10 mouse cellular contexts compared by ENCODE assay signal in genomic region chr9:121822585-121822991, GRCm38 (mm10). TPM values are rescaled to one million over a fixed set of nuclear protein-coding genes. Genes with fewer than 3 reads are reported as not detected.
DNase-seq lines count a peak whose midpoint lies in the region; ATAC-seq and TF ChIP-seq lines count a peak whose summit lies in the region.
"Had no signal": no experiment of that assay in that cellular context is flagged by ENCODE, and none has a peak within 500 bp of the region (broad histone marks: within the 10 kb centered on the region; RNA-seq: fewer than 3 reads in every experiment).

No protein-coding gene starts in this region.

- peak overlapping the region; percentile 23; the same call in 1 of the 2 replicates for H3K27ac ChIP-seq in heart, embryonic 10.5 days
- peak overlapping the region; percentile 63 for H3K27ac ChIP-seq in cerebellum, adult 2 months (ENCODE audit: insufficient read depth, low read length)
- H3K27ac ChIP-seq in hindbrain, embryonic 11.5 days (ENCODE audit: low read depth, low read length): no peak overlapping the region

- TF ChIP-seq CTCF in cerebellum, adult 2 months (IDR thresholded peaks at IDR 0.05; ENCODE audit: borderline replicate concordance, insufficient read depth, low read depth, low read length): no peak

- no peaks in the 10 kb centered on the region for H3K36me3 ChIP-seq in heart, embryonic 10.5 days
- H3K36me3 ChIP-seq in hindbrain, embryonic 11.5 days (ENCODE audit: control insufficient read depth, insufficient read depth, low read length): no peaks in the 10 kb centered on the region
- H3K36me3 ChIP-seq: G1E had no signal

- no peaks in the 10 kb centered on the region for H3K9me3 ChIP-seq in heart, embryonic 10.5 days
- no peaks in the 10 kb centered on the region for H3K9me3 ChIP-seq in hindbrain, embryonic 11.5 days (ENCODE audit: control insufficient read depth, low read length)
- H3K9me3 ChIP-seq: G1E had no signal

- H3K4me2 ChIP-seq in hindbrain, embryonic 11.5 days (replicated peaks; ENCODE audit: low read depth, low read length): no peak overlapping the region

- peak; percentile 30; the same call in 1 of the 2 replicates for ATAC-seq in hindbrain, embryonic 11.5 days (ENCODE audit: low FRiP score)

- peaks cover 15% of the 10 kb centered on the region for H3K4me1 ChIP-seq in heart, embryonic 10.5 days
- peaks cover 42% of the 10 kb centered on the region for H3K4me1 ChIP-seq in cerebellum, adult 2 months (ENCODE audit: control insufficient read depth, insufficient read depth, low read length)
- H3K4me1 ChIP-seq in hindbrain, embryonic 11.5 days (replicated peaks; ENCODE audit: control insufficient read depth, insufficient read depth, low read length): no peaks in the 10 kb centered on the region

- 71% methylated on average over 6 of the region's 6 CpGs for WGBS in heart, embryonic 10.5 days
- WGBS in cerebellum, adult 2 months: 38% methylated on average over 6 of the region's 6 CpGs
- 70% methylated on average over 6 of the region's 6 CpGs for WGBS in hindbrain, embryonic 11.5 days

- intact Hi-C loops in heart, postnatal 25 days (cut with DNase I): no loop called here

- no peak for TF ChIP-seq POLR2A in cerebellum, adult 2 months (IDR thresholded peaks at IDR 0.05; ENCODE audit: borderline replicate concordance, insufficient read depth, low read length)

- H3K4me3 ChIP-seq in heart, embryonic 10.5 days: no peak overlapping the region
- H3K4me3 ChIP-seq in cerebellum, adult 2 months (replicated peaks; ENCODE audit: insufficient read depth, low read depth, low read length): no peak overlapping the region
- no peak overlapping the region for H3K4me3 ChIP-seq in hindbrain, embryonic 11.5 days (ENCODE audit: low read depth, low read length)

- no peak overlapping the region for H3K9ac ChIP-seq in hindbrain, embryonic 11.5 days (ENCODE audit: low read depth, low read length)

- peaks cover 22% of the 10 kb centered on the region for H3K27me3 ChIP-seq in heart, embryonic 10.5 days (ENCODE audit: insufficient read depth, poor library complexity, severe bottlenecking)
- H3K27me3 ChIP-seq in cerebellum, adult 2 months (ENCODE audit: control insufficient read depth, insufficient read depth, low read length): no peaks in the 10 kb centered on the region
- no peaks in the 10 kb centered on the region for H3K27me3 ChIP-seq in hindbrain, embryonic 11.5 days (ENCODE audit: control insufficient read depth, insufficient read depth, low read length)

- no peak for DNase-seq in heart, embryonic 10.5 days (ENCODE audit: low spot score)
- no peak for DNase-seq in heart, postnatal 25 days (ENCODE audit: low spot score)
- DNase-seq in cerebellum, adult 2 months: peak; percentile 35 to 47
- DNase-seq in hindbrain, embryonic 11.5 days (ENCODE audit: low spot score): no peak
- DNase-seq in lung, postnatal 36 days: peak; percentile 33
- DNase-seq in c-Kit-positive CD71-positive TER-119-positive erythroid progenitor cells, embryonic 14.5 days (ENCODE audit: low spot score): no peak
- DNase-seq in spleen, postnatal 4 days (ENCODE audit: low spot score in 2 of 2): no peak
- no peak for DNase-seq in frontal cortex, postnatal 36 days (ENCODE audit: low spot score in 2 of 2)

RNA-seq across cellular contexts. Expression of gene Ccdc13, which starts 16.7 kb away (rescaled TPM):
- polyA plus RNA-seq in heart, embryonic 10.5 days (2016; fragmentation: Nextera tagmentation; extraction: Ambion mirVana): 0.21 and 0.28 TPM in 2 replicates
- total RNA-seq in heart, postnatal 25 days (2021): not detected
- 15.1 and 18.5 TPM in 2 replicates for polyA plus RNA-seq in cerebellum, adult 2 months (2012; rRNA removed)
- polyA plus RNA-seq in hindbrain, embryonic 11.5 days (2014; fragmentation: Nextera tagmentation; extraction: Ambion mirVana): 2.4 and 4.0 TPM in 2 replicates
- total RNA-seq: neutrophil, adult 5-6 weeks had no signal

RNA-seq across cellular contexts. Expression of gene Hhatl, which starts 30.3 kb away (rescaled TPM):
- polyA plus RNA-seq in heart, embryonic 10.5 days (2016; fragmentation: Nextera tagmentation; extraction: Ambion mirVana): 0.84 and 2.0 TPM in 2 replicates
- total RNA-seq in heart, postnatal 25 days (2021): 100 to 1,000 TPM; 118 to 123 TPM
- polyA plus RNA-seq in cerebellum, adult 2 months (2012; rRNA removed): 43.9 and 46.5 TPM in 2 replicates
- not detected in 2 replicates for polyA plus RNA-seq in hindbrain, embryonic 11.5 days (2014; fragmentation: Nextera tagmentation; extraction: Ambion mirVana)
- total RNA-seq: G1E; neutrophil, adult 5-6 weeks had no signal
- polyA plus RNA-seq: G1E had no signal

RNA-seq across cellular contexts. Expression of gene Higd1a, which starts 35.6 kb away (rescaled TPM):
- polyA plus RNA-seq in heart, embryonic 10.5 days (2016; fragmentation: Nextera tagmentation; extraction: Ambion mirVana): 254 and 270 TPM in 2 replicates
- 100 to 1,000 TPM; 208 to 239 TPM for total RNA-seq in heart, postnatal 25 days (2021)
- polyA plus RNA-seq in cerebellum, adult 2 months (2012; rRNA removed): 125 and 128 TPM in 2 replicates
- 149 and 158 TPM in 2 replicates for polyA plus RNA-seq in hindbrain, embryonic 11.5 days (2014; fragmentation: Nextera tagmentation; extraction: Ambion mirVana)

RNA-seq across cellular contexts. Expression of gene Klhl40, which starts 45.2 kb away (rescaled TPM):
- 0.36 and 0.38 TPM in 2 replicates for polyA plus RNA-seq in heart, embryonic 10.5 days (2016; fragmentation: Nextera tagmentation; extraction: Ambion mirVana)
- 10 to 100 TPM; 10.1 to 10.5 TPM for total RNA-seq in heart, postnatal 25 days (2021)
- polyA plus RNA-seq in cerebellum, adult 2 months (2012; rRNA removed): 0.29 and 0.51 TPM in 2 replicates
- polyA plus RNA-seq in hindbrain, embryonic 11.5 days (2014; fragmentation: Nextera tagmentation; extraction: Ambion mirVana): 0.57 and 0.78 TPM in 2 replicates
- total RNA-seq: G1E; neutrophil, adult 5-6 weeks had no signal
- polyA plus RNA-seq: G1E had no signal

Comparison
In these comparisons a context has a peak if more than half of its experiments do, and no peak if none do; other contexts are left out.
1. DNase-seq: peak in cerebellum, adult 2 months (2 of 2) and lung, postnatal 36 days (single experiment); none in heart, embryonic 10.5 days (single experiment), heart, postnatal 25 days (single experiment), hindbrain, embryonic 11.5 days (single experiment), c-Kit-positive CD71-positive TER-119-positive erythroid progenitor cells, embryonic 14.5 days (single experiment), spleen, postnatal 4 days (0 of 2) and frontal cortex, postnatal 36 days (0 of 2).
2. RNA of gene Hhatl, which starts 30.3 kb away (polyA plus RNA-seq): 43.9 to 46.5 TPM in cerebellum, adult 2 months; 0.84 to 2.0 TPM in heart, embryonic 10.5 days and not detected in hindbrain, embryonic 11.5 days; every median in the first group is over 10 times any median in the second.